Mouse (Mus musculus): ENCODE data around the gene Gm16440.
"Not testable (repeated sequence)": the region's sequence is repeated elsewhere in the genome, so short reads cannot be mapped to it uniquely, and the experiment has no call there.

GRCm38 (mm10) chr14:6390219-6390618, at the start of gene Gm16440:
- TF ChIP-seq POLR2A, CTCF (IDR thresholded peaks at IDR 0.05; ENCODE audit: extremely low read depth, insufficient read depth, low read length): not testable (repeated sequence)

Data from cortical plate, adult 2 months (tissue).